Mouse (Mus musculus) layer of hippocampus, postnatal 36 days (tissue): ENCODE measurements around the gene Ceacam18. TPM values are rescaled to one million over a fixed set of nuclear protein-coding genes. Genes with fewer than 3 reads are reported as not detected.
"Not testable (repeated sequence)": the region's sequence is repeated elsewhere in the genome, so short reads cannot be mapped to it uniquely, and the experiment has no call there.

Source experiments
- DNase-seq, 2 experiments: peaks; one replicate each; pipeline ENCODE4 v3.0.0; 2022
- total RNA-seq, 2 experiments: library from RNA; stranded (reverse); gene quantifications; 2 replicates each; pipeline ENCODE4 v1.2.3; 2021

Gene Ceacam18
- total RNA-seq, 2 experiments from 2014 or later: 0.25 TPM; not detected in 1

DNA sequence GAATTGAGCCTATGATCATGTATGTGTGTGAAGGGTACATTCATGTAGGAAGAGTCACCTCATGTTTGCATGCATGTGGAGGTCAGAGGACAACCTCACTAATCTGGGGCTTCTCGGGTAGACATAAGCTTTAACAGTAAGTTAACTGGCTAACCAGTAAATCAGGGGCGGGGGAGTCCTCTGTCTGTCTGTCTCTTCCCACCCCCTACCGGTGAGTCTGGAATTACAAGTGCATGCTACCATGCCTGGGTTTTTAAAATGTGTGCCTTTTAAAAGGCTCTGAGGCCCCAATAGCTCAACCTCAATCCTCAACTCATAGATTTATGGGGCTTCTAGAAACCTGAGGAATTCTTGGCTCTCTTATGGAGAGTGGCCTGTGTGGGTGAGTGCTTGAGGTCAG lies 34.1 kb downstream of the Ceacam18 start:
- DNase-seq: no peak

DNA sequence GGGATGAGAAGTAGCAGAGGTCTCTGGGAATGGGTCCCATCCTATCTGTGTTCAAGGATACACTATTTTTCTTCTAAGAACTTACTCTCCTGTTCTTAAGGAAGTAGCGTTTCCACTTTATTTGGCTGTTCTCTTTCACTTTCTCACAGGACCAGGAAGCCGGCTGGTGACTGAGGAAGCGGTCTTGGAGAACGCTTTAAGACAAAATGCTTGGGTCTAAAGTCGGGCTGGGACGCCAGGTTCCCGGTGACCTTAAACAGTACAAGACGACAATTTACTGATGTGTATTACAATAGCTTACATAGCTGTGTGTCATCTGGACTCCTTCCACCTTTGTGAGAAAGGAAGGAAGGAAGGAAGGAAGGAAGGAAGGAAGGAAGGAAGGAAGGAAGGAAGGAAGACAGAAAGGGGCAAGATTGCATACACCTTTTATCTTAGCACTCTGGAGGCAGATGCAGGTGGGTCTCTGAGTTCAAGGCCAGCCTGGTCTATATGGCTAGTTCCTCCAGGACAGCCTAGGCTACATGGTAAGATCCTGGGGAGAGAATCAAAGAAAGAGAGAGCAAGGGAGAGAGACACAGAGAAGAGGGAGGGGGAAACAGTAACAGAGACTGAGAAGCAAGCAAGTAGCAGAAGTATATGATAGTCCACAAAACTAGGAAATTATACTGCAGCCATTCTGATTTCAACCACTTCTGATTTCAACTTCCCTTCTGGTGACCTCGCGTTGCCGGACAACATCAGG lies 36.7 kb downstream of the Ceacam18 start:
- DNase-seq: no peak

- DNase-seq: peak; percentile 86 to 90
Measured at GRCm38 (mm10) chr7:43671809-43672580, 37.5 kb downstream of the Ceacam18 start, which contains the start of gene Ctu1. Gene Ctu1, plus strand, starts transcription at chr7:43672016.

DNA sequence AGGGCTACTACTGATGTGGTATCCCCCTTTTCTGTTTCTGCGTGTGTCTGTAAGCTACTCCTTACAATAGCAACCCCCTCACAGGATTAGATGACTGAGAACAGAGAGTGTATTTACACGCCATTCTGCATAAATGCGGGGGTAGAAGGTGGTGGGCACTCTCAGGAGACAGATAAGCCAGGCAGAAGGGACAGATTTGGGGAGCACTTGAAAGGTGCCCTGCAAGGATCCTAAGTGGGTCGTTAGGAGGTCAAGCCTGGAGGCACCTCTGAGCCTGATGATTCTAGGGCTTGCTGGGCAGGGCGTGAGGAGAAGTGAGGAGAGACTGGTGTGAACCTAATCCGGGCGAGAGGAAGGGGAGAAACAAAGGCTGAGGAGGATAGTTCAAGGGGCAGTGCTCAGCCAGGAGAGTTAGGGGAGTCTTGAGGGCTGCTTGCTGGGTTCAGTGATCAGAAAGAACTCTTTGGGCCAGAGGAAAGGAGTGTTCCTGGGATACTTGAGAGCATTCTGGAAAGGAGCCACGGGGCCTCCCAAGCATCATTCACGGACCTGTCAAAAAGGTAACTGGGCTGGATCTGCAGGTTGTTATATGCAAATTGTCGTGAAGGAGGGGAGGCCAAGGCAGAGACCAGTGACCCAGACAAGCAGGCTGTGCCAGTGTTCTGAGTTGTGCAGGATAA lies 38.2 kb downstream of the Ceacam18 start:
- no peak for DNase-seq

DNA sequence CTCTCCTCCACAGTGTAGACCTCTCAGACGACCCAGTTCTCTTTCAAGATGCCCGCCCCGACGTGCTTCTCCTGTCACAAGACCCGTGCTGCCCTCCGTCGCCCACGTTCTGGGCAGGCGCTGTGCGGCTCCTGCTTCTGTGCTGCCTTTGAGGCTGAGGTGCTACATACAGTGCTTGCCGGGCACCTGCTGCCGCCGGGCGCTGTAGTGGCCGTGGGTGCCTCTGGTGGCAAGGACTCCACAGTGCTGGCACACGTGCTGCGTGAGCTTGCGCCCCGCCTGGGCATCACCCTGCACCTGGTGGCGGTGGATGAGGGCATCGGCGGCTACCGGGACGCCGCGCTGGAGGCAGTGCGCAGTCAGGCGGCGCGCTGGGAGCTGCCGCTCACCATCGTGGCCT lies 40.6 kb downstream of the Ceacam18 start:
- no peak for DNase-seq

DNA sequence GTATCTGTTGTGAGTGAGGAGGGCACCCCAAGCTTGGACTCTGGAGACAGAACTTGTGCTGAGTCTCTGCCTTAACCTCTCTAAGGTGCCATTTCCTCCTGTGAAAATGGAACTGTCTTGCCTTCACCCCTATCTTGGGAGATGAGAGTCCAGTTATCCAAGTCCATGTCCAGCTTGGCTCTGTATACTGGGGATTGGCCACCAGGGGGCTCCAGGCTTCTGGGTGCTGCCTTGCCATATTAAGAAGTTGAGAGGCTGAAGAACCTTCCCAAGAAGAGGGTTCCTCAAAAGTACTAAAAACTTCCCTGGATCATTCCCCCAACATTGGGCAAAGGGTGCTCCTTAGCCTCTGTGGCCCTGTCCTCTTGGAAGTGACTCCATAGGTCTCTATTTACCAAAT lies 44.0 kb downstream of the Ceacam18 start:
- DNase-seq: no peak

DNA sequence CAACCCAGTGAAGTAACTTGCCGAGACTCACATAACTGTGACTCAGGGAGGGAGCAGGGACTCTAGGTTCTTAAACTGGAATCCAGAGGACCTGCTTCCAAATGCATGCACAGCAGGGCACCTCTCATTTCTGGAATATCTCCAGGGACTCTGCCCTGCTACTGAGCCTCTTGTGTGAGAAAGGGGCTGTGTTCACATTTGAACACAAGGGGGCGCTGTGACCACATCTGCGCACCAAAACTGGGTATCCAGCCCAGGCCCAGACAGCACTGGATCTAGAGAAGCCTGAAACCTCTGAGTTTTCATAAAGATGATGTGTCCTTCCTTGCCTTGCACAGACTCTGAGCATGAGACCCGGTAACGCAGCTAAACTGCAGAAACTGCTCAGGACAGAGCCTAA lies 46.5 kb downstream of the Ceacam18 start:
- peak; percentile 58 to 65 for DNase-seq

DNA sequence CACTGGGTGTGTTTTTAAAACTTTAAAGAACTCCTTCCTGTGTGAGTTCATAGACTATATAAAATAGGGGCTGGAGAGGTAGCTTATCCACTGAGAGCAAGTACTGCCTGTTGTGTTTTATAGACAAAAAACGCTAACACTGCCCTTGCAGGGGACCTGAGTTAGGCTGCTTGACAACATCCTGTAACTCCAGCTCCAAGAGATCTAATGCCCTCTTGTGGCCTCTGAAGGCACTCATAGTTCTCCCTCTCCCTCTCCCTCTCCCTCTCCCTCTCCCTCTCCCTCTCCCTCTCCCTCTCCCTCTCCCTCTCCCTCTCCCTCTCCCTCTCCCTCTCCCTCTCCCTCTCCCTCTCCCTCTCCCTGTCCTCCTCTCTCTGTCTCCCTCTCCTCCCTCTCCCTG lies 48.0 kb downstream of the Ceacam18 start:
- DNase-seq: not testable (repeated sequence)

DNA sequence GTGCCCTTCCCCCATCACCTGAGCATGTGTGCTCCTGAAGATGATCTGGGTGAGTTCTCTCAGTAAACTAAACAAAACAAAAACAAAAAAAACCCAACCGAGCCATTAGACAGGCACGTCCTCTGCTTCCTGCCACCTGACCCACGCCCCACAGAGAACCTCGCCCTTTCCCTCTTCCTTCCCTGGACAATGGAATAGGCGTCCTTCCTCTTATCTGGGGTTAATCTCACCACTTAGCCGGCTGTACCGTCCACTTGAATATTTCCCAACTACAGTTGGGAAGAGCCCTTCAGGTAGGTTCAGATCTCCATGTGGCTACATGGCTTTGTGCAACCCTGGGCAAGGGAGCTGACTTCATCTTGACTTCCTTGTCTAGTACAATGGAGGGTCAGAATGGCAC lies 50.6 kb downstream of the Ceacam18 start:
- no peak for DNase-seq

DNA sequence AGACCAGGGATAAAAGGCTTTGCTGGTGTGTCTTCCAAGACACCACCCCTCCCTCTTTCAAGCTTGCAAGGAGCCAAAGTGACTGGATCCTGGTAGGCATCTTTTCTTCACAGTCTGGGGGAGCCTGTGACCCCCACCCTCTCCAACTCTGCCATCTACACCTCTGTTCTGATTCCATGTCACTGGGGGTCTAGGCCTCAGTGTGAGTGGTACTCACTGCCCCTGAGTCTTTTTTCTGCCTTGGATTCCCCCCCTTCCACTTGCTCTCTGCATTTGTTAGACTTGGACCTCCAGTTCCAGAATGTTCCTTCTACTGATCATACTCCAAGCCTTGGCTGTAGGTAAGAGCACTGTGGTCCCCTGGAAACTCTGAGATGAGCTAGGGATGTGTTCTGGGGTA lies 55.6 kb downstream of the Ceacam18 start, which contains the start of gene Klk14:
Gene Klk14, plus strand, starts transcription at position 301 of the 400 bp plus-strand sequence.
- DNase-seq: no peak

Other genes starting within 250 kb of the Ceacam18 start
- gene Siglecg, start 226.5 kb upstream of the Ceacam18 start, total RNA-seq: not detected
- gene Lim2, start 207.0 kb upstream of the Ceacam18 start, total RNA-seq: not detected
- gene Nkg7, start 197.6 kb upstream of the Ceacam18 start, total RNA-seq: not detected
- not detected for gene Cldnd2, start 193.9 kb upstream of the Ceacam18 start, total RNA-seq
- 10 to 100 TPM; 68.4 to 74.4 TPM for gene Etfb, start 190.6 kb upstream of the Ceacam18 start, total RNA-seq
- gene Gm45233, start 190.6 kb upstream of the Ceacam18 start, total RNA-seq: under 1 TPM; 0.80 to 0.86 TPM
- 1 to 10 TPM; 2.3 to 3.0 TPM for gene Vsig10l, start 171.6 kb upstream of the Ceacam18 start, total RNA-seq
- 10 to 100 TPM; 22.7 to 23.6 TPM for gene Iglon5, start 144.6 kb upstream of the Ceacam18 start, total RNA-seq
- gene 4931406B18Rik, start 128.8 kb upstream of the Ceacam18 start, total RNA-seq: not detected
- gene Cd33, start 90.3 kb upstream of the Ceacam18 start, total RNA-seq: 1 to 10 TPM; 4.2 TPM
- 1 to 10 TPM; 5.5 to 6.6 TPM for gene Zfp658, start 72.5 kb upstream of the Ceacam18 start, total RNA-seq
- 10 to 100 TPM; 22.0 to 22.1 TPM for gene Zfp719, start 55.1 kb upstream of the Ceacam18 start, total RNA-seq
- under 1 TPM; 0.15 to 0.20 TPM for gene Zfp819, start 27.5 kb upstream of the Ceacam18 start, total RNA-seq
- gene Siglece, start 25.5 kb downstream of the Ceacam18 start, total RNA-seq: 1 to 10 TPM in 1 of 2 experiments, under 1 TPM in 1; 0.83 to 1.4 TPM
- 10 to 100 TPM; 11.7 to 11.8 TPM for gene Ctu1, start 37.3 kb downstream of the Ceacam18 start, total RNA-seq
- not detected for gene Klk14, start 55.7 kb downstream of the Ceacam18 start, total RNA-seq
- not detected for gene Klk13, start 77.9 kb downstream of the Ceacam18 start, total RNA-seq
- gene Klk12, start 134.2 kb downstream of the Ceacam18 start, total RNA-seq: not detected
- gene Klk11, start 139.9 kb downstream of the Ceacam18 start, total RNA-seq: not detected
- under 1 TPM; 0.83 to 1.00 TPM for gene Klk10, start 146.3 kb downstream of the Ceacam18 start, total RNA-seq
- gene Klk9, start 157.2 kb downstream of the Ceacam18 start, total RNA-seq: not detected
- gene Klk8, start 162.9 kb downstream of the Ceacam18 start, total RNA-seq: 10 to 100 TPM; 25.4 to 31.7 TPM
- under 1 TPM; 0.38 to 0.47 TPM for gene Klk7, start 176.6 kb downstream of the Ceacam18 start, total RNA-seq
- gene Klk6, start 189.8 kb downstream of the Ceacam18 start, total RNA-seq: under 1 TPM in 1 of 2 experiments, not detected in 1; 0.87 TPM
- not detected for gene Klk5, start 207.3 kb downstream of the Ceacam18 start, total RNA-seq
- gene Klk4, start 246.5 kb downstream of the Ceacam18 start, total RNA-seq: not detected